Mouse (Mus musculus): ENCODE results near the gene Kcnd3.

The Kcnd3 gene

DNA sequence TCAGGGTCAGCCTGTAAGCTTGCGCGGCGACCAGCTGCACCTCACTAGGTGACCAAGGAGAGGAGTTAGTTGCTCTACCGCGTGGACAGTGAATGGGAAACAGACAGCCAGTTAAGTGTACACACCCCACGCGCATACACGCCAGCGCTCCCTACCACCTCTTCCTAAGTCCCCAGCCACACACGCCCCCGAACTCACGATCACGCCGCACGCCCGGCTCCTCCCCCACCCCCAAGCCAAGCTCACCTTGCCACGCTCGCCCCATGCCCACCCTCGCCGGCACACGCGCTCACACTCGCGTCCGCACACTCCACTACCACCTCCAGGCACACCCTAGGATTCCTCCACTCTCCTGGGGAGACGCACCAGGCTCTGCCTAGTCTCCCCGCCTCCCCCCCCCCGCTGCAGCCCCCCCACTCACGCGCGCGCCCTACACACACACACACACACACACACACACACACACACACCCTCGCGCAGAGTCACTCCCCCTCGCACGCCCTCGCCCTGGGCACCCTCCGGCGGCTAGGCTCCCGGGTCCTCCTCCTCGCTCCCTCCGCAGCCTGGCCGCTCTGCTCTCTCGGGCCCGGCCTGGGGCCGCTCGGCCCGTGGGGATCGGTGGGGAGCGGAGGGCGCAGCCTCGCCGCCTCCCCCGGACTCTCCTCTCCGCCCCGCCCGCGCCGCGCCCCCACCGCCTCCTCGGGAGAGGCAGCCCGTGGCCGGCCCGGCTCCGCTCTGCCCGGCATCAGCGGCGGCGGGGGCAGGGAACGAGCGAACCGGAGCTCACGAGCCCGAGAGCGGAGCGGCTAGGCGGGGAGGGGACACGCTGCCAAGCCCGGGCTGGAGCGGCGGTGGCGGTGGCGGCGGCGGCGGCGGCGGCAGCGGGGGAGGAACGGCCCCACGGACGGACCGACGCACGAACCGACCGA is at the start of gene Kcnd3:
TSS of gene Kcnd3 (plus strand) at position 704 of the 929 bp plus-strand sequence.
- no peak for DNase-seq (ENCODE audit: extremely low read depth, low read depth)

DNA sequence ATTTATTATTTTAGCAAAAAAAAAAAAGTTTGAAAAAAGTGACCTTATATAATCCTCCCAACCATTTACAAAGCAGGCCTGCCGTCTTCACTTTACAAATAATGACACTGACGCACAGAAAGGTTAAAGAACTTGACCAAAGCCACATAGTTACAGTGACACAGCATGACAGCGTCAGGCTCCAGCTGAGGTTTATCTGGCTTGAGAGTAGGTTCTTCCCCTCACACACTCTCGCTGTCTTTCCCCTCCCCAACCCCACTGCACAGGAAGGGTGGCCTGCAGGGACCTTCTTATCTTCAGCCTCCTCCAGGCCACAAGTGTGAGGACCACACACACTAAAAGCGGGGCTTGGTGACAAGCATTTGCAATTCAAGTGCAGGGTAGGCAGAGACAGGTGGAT is 49.5 kb upstream of the Kcnd3 start:
- DNase-seq (ENCODE audit: extremely low read depth, low read depth) = no peak

DNA sequence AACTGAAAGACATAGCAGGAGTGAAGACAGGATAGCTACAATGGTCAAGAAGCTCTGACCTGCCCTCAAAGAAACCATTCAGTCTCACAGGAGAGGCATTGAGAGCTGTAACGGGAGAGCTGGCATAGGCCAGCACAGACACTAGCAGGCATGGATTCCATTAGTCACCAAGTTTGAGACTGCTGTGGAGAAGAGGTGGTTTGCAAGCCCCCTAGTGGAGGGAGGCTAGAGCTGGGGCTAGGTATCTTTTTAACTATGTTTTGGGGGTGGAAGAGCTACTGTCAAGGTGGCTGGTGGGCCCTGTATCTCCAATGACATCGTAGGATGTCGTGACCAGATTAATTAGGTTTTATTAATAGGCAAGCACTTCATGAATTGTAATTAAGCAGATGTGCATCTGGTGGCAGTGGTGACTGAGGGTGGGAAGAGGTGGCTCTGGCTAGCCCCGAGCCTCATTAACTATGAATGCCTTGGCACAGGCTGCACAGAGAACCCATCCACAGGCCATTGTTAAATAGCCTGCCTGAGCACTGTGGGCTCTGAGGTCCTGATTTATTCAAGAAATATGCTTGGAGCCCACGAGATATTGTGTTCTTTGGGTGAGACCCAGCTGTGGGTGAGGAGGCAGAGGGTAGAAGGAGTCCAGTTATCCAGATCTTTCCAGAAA is 48.6 kb upstream of the Kcnd3 start:
- no peak for DNase-seq (ENCODE audit: extremely low read depth, low read depth)

DNA sequence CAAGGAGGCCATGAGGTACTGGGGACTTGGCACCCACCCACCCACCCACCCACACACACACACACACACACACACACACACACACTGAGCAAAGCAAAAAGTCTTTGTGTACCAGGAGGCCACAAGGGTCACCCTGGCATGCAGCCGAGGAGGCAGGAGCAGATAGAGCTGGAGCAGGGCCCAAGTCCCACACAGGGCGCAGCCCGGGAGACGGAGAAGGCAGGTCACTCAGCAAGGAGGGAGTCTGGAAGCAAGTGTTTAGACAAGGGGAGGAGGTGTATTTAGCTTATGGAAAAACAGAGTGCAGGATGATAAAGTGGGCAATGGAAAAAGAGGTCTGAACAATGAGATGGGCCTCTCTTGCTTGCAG is 48.1 kb upstream of the Kcnd3 start:
- DNase-seq (ENCODE audit: extremely low read depth, low read depth) = no peak

DNA sequence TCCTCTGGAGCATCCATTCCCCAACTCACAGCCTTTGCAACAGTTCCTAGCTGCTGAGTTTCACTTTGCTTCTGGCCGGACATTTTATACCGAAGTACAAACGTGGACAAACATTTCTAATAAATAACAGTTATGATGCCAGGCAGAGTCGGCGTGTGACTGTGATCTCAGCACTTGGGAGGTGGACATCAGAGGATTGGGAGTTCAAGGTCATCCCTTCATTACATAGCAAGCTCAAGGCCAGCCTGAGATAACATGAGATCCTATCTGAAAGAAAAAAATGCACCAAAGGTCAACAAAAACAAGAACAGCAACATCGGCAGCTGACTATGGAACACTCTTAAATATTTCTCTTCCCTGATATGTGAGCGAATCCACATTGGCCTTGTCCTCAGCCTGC is 46.6 kb upstream of the Kcnd3 start:
- DNase-seq (ENCODE audit: extremely low read depth, low read depth) = no peak

DNA sequence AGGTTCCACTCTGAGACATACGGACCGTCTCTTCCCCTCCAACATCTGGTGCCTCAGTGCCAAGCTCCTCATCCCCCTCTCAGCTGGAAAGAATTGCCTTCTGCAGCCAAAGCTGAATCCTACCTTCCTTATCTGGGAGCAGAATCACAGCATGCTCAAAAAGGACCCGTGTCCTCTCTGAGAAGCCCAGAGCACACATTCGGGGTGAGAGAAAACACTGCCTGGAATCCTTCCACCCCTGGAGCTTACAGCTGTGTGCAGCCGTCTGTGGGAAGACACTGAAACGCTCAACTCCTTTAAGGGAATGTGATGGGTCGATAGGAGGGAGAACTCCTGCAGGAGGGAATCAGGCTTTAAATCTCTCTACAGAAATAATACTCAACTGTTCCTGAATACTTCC is 46.1 kb upstream of the Kcnd3 start:
- no peak for DNase-seq (ENCODE audit: extremely low read depth, low read depth)

DNA sequence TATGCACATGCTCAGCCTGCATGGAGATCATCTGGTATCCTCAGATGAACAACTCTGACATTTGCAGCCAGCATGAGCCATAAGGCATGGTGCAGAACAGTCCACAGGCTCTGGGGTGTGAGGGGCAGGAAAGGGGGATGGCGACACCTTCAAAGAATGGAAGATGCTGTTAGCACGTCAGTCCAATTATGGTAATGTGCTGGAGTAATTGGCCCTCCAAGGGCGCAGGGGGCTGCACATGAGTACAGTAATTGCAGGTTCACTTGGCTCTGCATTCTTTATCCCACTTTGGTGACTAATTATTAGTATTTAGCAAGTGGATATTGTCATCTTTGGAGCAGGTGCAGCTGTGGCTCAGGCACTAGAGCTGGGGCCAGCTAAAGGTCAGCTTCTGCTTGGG is 43.9 kb upstream of the Kcnd3 start:
- DNase-seq (ENCODE audit: extremely low read depth, low read depth) = no peak

DNA sequence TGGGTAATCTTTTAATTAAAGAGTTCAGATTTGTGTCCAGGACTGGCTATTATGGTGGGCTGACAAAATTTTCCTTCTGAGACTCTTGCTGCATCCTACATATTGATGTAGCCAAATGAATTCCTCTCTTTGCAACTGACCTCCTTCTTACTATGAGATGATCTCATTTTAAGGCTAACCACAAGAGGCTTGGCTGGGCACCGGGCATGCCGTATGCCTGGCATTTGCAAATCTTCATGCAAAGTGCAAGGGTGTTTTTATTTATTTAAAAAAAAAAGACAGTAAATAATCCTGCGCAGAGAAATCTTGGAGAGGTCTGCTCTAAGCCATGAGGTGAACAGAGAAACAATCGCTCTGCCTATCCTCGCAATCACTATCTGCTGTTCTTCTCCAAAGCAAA is 41.3 kb upstream of the Kcnd3 start:
- no peak for DNase-seq (ENCODE audit: extremely low read depth, low read depth)

DNA sequence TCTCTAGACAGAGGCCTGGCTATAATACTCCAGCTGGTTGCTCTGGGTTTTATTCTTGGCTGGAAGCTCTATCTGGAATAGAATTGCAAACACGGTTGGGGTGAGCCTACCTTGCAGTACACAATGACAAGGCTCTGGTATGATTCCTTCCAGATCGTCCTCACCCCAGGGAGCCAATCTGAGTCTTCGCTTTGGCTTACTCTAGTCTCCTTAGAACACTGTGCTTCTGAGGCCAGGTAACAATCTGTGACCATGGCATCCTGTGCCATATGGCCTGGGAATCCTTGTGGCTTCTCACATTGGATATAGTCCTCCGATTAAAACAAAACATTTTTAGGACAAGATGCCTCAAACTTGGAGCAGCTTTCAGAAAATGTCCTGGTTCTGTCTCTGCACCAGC is 40.4 kb upstream of the Kcnd3 start:
- DNase-seq (ENCODE audit: extremely low read depth, low read depth) = no peak

DNA sequence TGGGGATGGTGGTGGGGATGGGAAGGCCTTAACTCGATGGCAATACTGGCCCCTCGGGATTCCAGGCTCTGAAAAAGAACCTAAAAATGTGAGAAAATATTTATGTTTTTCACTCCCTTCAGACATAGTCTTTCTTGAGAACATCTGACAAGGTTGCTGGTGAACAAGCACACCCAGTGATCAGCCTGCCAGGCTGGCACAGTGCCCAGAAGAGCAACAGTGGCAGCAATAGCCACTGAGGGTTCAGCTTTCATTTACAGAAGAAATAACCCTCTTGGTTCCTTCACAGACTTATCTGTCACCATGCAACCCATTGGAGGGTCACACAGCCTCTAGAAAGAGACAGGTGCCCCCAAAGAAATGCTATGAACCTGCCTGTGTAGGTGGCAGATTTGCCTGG is 39.9 kb upstream of the Kcnd3 start:
- no peak for DNase-seq (ENCODE audit: extremely low read depth, low read depth)

DNA sequence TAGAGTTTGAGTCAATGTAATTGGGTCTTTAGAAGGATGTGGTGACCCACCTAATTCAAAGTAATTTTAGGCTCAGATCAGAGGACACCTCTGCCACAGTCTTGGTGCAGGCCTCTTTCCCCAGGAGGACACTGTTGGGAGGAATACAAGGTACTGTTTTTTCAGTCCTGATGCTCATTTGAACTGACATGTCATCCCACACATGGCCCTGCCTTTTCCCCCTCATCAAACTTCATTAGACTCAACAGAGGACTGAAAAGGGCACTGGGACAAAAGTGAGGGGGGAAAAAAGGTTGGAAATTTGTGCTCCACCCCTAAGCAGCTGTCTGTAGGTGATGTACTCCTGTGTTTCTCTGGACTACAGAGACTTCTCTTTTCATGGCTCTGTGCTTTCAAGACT is 39.4 kb upstream of the Kcnd3 start:
- no peak for DNase-seq (ENCODE audit: extremely low read depth, low read depth)

DNA sequence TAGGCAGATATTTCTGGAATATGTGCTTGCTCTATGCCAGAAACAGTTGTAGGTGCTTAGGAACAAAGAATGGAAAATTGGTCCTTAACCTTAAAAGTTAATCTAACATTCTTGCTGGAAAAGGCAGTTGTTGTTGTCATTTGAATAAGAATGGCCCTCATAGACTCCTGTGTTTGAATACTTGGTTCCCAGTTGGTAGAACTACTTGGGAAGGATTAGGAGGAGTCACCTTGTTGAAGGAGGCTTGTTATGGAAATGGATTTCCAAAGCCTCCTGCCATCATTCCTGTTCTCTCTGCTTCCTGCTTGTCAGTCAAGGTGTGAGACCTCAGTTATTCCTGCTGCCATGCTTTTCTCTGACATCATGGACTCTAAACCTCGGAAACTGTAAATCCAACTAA is 33.7 kb upstream of the Kcnd3 start:
- no peak for DNase-seq (ENCODE audit: extremely low read depth, low read depth)

DNA sequence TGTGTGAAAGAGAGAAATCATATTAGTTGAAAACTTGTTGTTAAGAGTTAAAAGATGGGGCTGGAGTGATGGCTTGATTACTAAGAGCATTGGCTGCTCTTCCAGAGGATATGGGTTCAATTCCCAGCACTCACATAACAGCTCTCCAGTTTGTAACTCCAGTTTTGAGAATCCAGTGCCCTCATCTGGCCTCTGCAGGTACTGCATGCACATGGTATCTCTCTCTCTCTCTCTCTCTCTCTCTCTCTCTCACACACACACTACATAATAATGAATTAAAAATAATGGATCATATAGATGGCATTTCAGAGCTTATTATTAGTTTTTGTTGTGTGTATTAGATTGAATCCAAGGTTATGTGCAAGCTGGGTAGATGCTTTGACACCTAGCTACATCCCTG is 29.7 kb upstream of the Kcnd3 start:
- no peak for DNase-seq (ENCODE audit: extremely low read depth, low read depth)

DNA sequence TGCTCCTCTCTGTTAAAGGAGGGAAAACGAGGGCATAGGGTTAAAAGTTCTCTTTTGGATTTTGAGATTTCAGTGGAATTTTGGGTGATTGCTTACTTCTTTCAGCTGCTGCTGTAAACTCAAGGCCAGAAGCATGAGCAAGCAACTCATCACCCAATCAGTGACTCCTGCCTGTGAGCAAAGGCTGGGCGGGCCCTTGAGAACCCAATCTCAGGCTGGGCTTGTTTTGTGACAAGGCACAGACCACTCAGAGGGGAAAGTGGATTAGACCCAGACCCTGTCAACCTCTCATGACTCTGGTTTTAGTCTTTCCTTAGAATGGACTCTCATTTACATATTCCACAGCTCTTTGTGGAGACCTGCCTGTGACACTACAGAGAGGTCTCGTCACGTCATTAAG is 28.7 kb upstream of the Kcnd3 start:
- DNase-seq (ENCODE audit: extremely low read depth, low read depth) = no peak

DNA sequence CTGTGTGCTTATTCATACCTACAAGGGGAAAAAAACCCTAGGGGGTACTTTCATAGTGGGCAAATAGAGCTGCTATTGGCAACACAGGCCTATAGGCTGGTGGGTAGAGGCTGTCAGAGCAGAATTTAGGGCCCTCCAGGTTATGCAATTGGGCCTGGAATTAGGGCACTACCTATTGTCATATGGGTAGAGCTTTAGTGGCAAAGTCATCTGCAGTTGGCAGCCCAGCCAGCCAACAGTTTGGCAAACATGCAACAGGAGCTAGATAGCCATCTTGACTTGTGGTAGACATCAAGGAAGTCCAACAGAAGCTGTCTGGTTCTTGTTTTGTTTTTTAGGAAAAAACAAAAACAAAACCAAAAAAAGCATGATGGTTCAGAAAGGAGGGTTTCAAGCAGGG is 23.5 kb upstream of the Kcnd3 start:
- DNase-seq (ENCODE audit: extremely low read depth, low read depth) = no peak

DNA sequence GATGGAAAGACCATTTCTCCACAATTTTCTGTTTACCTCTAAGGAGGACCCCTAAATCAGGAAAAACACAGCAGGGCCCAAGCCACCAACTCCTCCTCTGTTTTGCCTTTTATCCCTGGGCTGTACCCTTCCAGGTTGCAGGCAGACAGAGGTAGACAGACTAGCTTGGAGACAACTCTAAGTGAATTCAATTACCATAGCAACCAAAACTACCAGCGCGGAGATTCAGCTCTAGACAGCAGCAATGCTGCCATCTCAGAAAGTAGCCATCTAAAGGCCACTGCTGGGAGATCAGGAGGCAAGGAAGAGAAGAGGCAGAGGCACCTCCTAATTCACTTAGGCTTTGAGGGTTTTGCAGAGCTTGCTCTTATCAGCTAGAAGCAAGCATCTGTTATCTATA is 15.7 kb upstream of the Kcnd3 start:
- no peak for DNase-seq (ENCODE audit: extremely low read depth, low read depth)

DNA sequence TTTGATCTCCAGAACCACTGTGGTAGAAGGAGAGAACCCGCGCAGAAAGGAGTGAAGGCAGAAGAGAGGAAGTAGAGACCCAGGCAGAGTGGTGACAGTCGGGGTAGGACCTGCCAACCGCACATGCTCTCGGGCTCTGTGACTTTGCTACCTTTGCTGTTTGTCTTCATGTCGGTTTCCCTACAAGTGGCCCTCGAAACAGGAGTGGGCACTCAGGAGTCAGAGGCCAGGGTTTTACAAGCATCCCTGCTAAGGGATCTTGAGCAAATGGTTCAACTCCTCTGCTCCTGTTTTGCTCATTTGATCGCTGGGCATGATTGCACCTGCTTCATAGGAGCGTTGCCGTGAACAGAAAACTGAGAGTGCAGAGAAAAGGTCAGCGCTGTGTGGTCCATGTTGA is 15.2 kb upstream of the Kcnd3 start:
- no peak for DNase-seq (ENCODE audit: extremely low read depth, low read depth)

DNA sequence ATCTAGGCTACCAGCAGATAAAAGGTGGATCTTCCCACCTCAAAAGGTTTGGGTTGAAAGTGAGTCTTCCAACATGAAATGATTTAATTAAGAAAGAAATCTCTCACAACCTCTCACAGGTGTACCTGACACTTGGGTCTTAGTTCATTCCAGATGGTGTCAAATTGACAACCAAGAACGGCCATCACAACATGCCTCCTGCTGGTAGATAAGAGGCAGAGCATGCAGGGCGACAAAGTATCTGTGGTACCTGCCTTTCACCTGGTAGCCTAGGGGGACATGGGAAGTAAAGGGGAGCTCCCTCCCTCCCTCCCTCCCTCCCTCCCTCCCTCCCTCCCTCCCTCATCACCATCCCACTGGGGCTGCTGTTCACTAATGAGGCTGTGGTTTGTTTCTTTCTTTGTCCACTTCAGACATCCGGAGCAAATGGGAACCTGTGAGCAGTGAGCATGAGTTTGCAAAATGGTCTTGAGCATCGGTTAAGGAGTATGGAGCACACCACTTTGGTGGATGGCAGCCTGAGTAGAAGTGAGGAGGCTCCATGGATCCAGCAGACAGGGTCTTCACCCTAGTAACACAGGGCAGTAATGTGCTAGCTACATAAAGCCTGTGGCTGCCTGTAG is 11.1 kb upstream of the Kcnd3 start:
- DNase-seq (ENCODE audit: extremely low read depth, low read depth) = no peak

DNA sequence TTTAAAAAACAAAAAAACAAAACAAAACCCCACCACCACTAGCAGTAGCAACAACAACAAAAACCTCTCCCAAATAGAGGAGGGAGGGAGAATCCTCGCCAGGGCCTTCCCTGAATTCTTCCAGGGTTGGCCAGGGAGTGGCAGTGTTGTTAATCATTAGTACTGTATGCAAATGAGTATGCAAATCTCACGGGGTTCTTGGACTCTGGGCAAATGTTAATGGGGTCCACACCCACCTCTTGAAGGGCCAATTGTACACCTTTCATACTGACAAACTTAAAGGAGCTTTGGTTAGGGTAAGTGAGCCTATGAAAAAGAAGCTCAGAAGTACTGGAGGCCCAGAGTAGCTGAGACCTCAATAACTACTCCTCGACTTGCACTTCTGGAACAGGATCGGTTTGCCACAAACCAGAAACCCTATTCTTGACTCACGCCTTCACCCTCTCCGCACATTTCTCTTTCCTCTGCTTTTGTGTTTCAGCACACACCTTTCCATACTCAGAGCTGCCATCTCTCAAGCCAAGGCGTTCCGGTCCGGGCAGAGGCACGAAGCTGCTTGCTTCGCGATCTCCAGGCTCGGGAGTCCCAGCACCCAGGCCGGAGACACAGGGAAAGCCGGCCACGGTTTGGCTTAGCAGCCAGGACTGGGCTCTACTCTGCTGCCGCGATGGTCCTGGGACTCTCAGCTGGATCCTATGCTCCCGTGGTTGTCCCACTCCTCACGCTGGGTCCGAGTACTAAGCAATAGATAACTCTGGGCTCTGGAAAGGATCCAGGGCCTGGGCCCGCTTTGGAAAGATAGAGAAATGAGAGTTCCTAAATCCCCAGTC is 1.3 kb upstream of the Kcnd3 start:
- DNase-seq (ENCODE audit: extremely low read depth, low read depth) = no peak

DNA sequence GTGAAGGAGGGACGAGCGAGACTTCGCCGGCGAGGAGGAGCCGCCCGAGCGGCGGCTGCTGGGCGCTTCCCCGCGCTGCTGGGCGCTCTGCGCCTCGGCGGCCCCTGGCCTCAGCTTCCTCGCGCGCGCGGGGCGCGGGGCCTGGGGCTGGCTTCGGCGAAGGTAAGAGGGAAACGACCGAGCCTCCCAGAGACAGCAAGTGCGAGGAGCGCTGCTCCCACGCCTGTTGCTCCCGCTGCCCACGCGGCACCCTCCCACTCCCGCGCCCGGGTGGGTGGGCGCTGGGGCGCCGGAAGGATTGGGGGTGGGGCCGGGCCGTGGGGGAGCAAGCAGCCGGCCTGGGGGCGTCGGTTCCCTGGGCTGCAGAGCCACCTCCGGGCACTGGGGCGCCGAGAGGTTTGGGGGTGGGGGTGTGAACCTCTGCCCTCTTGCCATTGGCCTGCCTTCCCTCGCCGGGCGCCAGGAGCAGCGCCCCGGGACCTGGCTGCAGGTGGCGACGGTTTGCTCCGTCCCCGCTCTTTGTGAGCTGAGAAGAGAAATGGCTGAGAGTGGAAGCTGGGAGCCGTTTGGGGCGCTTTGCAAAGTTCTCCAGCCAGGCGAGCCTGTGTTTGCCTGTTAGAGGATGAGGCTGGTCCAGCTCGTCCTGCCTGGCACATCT is 555 bp downstream of the Kcnd3 start:
- DNase-seq (ENCODE audit: extremely low read depth, low read depth) = no peak

Data from MEL-GATA-1-ER (cell line).